Mouse (Mus musculus) c-Kit-positive CD71-positive TER-119-negative erythroid progenitor cells, embryonic 14.5 days (primary cell): Measurements from ENCODE around the gene Stx16.

Source experiments
- DNase-seq: peaks from one replicate; pipeline ENCODE4 v3.0.0-alpha.2; 2013; ENCODE audit warnings: low read depth

Gene Stx16

GRCm38 (mm10) chr2:174075673-174076432 lies at the start of gene Stx16:
TSS of gene Stx16 (plus strand) at chr2:174076308.
- peak; percentile 80 for DNase-seq

GRCm38 (mm10) chr2:174026406-174026805 lies 49.7 kb upstream of the Stx16 start:
- DNase-seq = no peak

- DNase-seq = no peak
Observed at GRCm38 (mm10) chr2:174033257-174033800, 42.8 kb upstream of the Stx16 start.

GRCm38 (mm10) chr2:174047656-174048055 lies 28.5 kb upstream of the Stx16 start:
- no peak for DNase-seq

- DNase-seq = no peak
Observed at GRCm38 (mm10) chr2:174049481-174050338, 26.4 kb upstream of the Stx16 start.

- no peak for DNase-seq
Observed at GRCm38 (mm10) chr2:174050339-174050685, 25.8 kb upstream of the Stx16 start.

GRCm38 (mm10) chr2:174051081-174051481 lies 25.0 kb upstream of the Stx16 start:
- no peak for DNase-seq

- no peak for DNase-seq
Observed at GRCm38 (mm10) chr2:174054496-174054895, 21.6 kb upstream of the Stx16 start.

- no peak for DNase-seq
Observed at GRCm38 (mm10) chr2:174057730-174058129, 18.4 kb upstream of the Stx16 start.

GRCm38 (mm10) chr2:174058316-174058939 lies 17.7 kb upstream of the Stx16 start:
- DNase-seq = no peak

GRCm38 (mm10) chr2:174059591-174060385 lies 16.3 kb upstream of the Stx16 start:
- DNase-seq = no peak

- DNase-seq = no peak
Observed at GRCm38 (mm10) chr2:174061219-174061618, 14.9 kb upstream of the Stx16 start.

- no peak for DNase-seq
Observed at GRCm38 (mm10) chr2:174063074-174063473, 13.0 kb upstream of the Stx16 start.

- DNase-seq = no peak
Observed at GRCm38 (mm10) chr2:174063527-174064211, 12.4 kb upstream of the Stx16 start.

GRCm38 (mm10) chr2:174067793-174068419 lies 8.2 kb upstream of the Stx16 start:
- DNase-seq = no peak

- DNase-seq = no peak
Observed at GRCm38 (mm10) chr2:174069532-174070049, 6.5 kb upstream of the Stx16 start.

GRCm38 (mm10) chr2:174071406-174071805 lies 4.7 kb upstream of the Stx16 start:
- no peak for DNase-seq

GRCm38 (mm10) chr2:174073156-174073790 lies 2.8 kb upstream of the Stx16 start:
- no peak for DNase-seq

- DNase-seq = no peak
Observed at GRCm38 (mm10) chr2:174074621-174075020, 1.5 kb upstream of the Stx16 start.

- no peak for DNase-seq
Observed at GRCm38 (mm10) chr2:174075072-174075570, 987 bp upstream of the Stx16 start.
